Mouse (Mus musculus) lung, adult 2 months (tissue): ENCODE measurements at regions not wholly inside any gene's neighbourhood (a gene's known extent, or its start where the extent isn't known, plus 50 kb on each side); places are given as distances from the start of the nearest gene placed in this dataset.

ENCODE experiments used
- CTCF ChIP-seq: fragments of 200-500 bp; IDR thresholded peaks from 2 replicates; pipeline ENCODE4 v1.5.1; 2011; ENCODE audit warnings: mild to moderate bottlenecking, low read length, control low read depth; ENCODE audit not compliant: insufficient read depth
- POLR2A ChIP-seq: fragments of 200-500 bp; IDR thresholded peaks from 2 replicates; pipeline ENCODE4 v1.6.1; 2011; ENCODE audit warnings: low read depth, mild to moderate bottlenecking, control low read depth, low read length, borderline replicate concordance; ENCODE audit errors: extremely low read depth

- TF ChIP-seq CTCF, result no peak
- TF ChIP-seq POLR2A, result no peak
Measured at GRCm38 (mm10) chr7:134546187-134546586, 124.3 kb upstream of the Dock1 start.
